Mouse (Mus musculus) hindbrain, postnatal 0 days (tissue): ENCODE data around the gene Disp3. TPM values are rescaled to one million over a fixed set of nuclear protein-coding genes. Genes with fewer than 3 reads are reported as not detected.

Source experiments
- ATAC-seq: fragments of 200-750 bp; cut with Nextera tagmentation; 2 replicates; pipeline ENCODE4 v1.8.0; 2017; ENCODE audit warnings: mild to moderate bottlenecking, moderate TSS enrichment, moderate library complexity
- DNase-seq: peaks from one replicate; pipeline ENCODE4 v3.0.0-alpha.2; 2015; ENCODE audit warnings: low spot score
- H3K27ac ChIP-seq: fragments of 300-500 bp; sonication (generic); 2 replicates; pipeline ENCODE4 v1.5.1; 2014; ENCODE audit warnings: mild to moderate bottlenecking
- H3K27me3 ChIP-seq: fragments of 300-500 bp; sonication (generic); 2 replicates; pipeline ENCODE4 v1.6.1; 2014; ENCODE audit warnings: low read length, mixed read lengths; ENCODE audit not compliant: insufficient read depth
- H3K36me3 ChIP-seq: fragments of 300-500 bp; sonication (generic); 2 replicates; pipeline ENCODE4 v1.6.1; 2014; ENCODE audit warnings: low read length, mixed read lengths; ENCODE audit not compliant: insufficient read depth
- H3K4me1 ChIP-seq: fragments of 300-500 bp; sonication (generic); 2 replicates; pipeline ENCODE4 v1.6.1; 2014; ENCODE audit warnings: antibody characterized with exemption, low read length, mixed read lengths; ENCODE audit not compliant: insufficient read depth
- H3K4me2 ChIP-seq: fragments of 300-500 bp; sonication (generic); 2 replicates; pipeline ENCODE4 v1.6.1; 2014; ENCODE audit warnings: low read depth, mild to moderate bottlenecking, low read length, moderate library complexity, mixed read lengths
- H3K4me3 ChIP-seq: fragments of 300-500 bp; sonication (generic); 2 replicates; pipeline ENCODE4 v1.5.1; 2014; ENCODE audit warnings: low read length
- H3K9ac ChIP-seq: fragments of 300-500 bp; sonication (generic); replicated peaks from 2 replicates; pipeline ENCODE4 v1.6.1; 2014; ENCODE audit warnings: mild to moderate bottlenecking, low read length, moderate library complexity, mixed read lengths
- H3K9me3 ChIP-seq: fragments of 300-500 bp; sonication (generic); 2 replicates; pipeline ENCODE4 v1.6.1; 2016; ENCODE audit warnings: low read length, mixed read lengths
- CTCF ChIP-seq: IDR thresholded peaks from 2 replicates; pipeline ENCODE4 v1.5.1; 2016; ENCODE audit warnings: antibody characterized with exemption, control low read depth, low read depth
- WGBS: fragments of 180-500 bp; shearing (Covaris S2); extraction: QIAGEN DNeasy Blood & Tissue Kit; methylation state at CpG from one replicate; pipeline ENCODE4 v1.1.7; 2014; 5-methylcytosine and 5-hydroxymethylcytosine counted together
- polyA plus RNA-seq: library from polyadenylated mRNA; unstranded; fragments of >200 nt; fragmentation: Nextera tagmentation; extraction: Ambion mirVana; gene quantifications from 2 replicates; pipeline ENCODE4 v1.2.1, GENCODE M21; 2015
- total RNA-seq: library from RNA; depleted of rRNA; stranded (reverse); fragments of >200 nt; gene quantifications from 2 replicates; pipeline ENCODE4 v1.2.3, GENCODE M21; 2014

The Disp3 gene
- total and polyA plus RNA-seq, 2 experiments from 2014 or later = 8.4 to 53.0 TPM

DNA sequence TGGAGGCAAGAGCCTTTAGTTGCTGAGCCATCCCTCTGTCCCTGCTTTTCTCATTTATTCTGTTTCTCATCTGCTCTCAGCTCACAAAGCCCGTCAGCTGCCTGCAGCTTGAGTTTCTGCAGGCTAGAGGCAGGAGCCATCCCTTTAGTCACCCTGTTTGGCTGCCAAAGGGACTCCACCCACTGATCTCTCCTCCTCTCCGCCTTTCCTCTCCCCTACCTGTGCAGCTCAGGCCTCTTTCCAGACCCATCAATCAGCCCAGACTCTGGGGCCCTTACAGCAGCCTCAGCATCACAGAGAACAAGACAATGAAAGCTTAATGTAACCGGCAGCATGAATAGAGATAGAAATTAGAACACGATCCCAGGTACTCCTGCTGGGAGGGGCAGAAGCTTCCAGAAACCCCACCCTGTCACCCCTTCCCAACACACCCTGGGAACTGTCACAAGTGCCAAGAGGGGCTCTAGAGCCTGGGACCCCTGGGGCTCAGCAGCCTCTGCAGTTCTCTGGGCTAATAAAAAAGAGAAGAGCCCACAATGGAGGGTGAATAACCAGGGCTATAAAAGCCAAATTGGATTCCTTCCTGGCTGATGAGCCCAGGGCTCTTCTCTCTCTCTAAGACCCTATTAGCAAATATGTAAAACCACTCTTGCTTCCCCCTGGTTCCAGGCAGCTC is 10.8 kb downstream of the Disp3 start:
- Histone ChIP-seq H3K4me1 (peaks cover 6% of the 10 kb centered on the region), H3K9ac (0 out of 2 replicates have a peak overlapping the region, but pooled peaks have one; percentile 25), H3K36me3 (no peaks in the 10 kb centered on the region), H3K4me3 (no peak overlapping the region), H3K4me2 (no peak overlapping the region), H3K27ac (peak overlapping the region; percentile 56), H3K9me3 (no peaks in the 10 kb centered on the region), H3K27me3 (no peaks in the 10 kb centered on the region)
- TF ChIP-seq CTCF = no peak
- DNase-seq = no peak
- 9% methylated on average over 4 of the region's 4 CpGs for WGBS
- peak; percentile 44; the same call in 1 of the 2 replicates for ATAC-seq

- no peak for TF ChIP-seq CTCF
- Histone ChIP-seq H3K4me1 (peaks cover 6% of the 10 kb centered on the region), H3K36me3 (peaks cover 9% of the 10 kb centered on the region), H3K27ac (no peak overlapping the region), H3K27me3 (no peaks in the 10 kb centered on the region), H3K9me3 (no peaks in the 10 kb centered on the region), H3K4me2 (no peak overlapping the region), H3K4me3 (no peak overlapping the region), H3K9ac (no peak overlapping the region)
- ATAC-seq (no peak), DNase-seq (no peak)
- WGBS = 45% methylated on average over 3 of the region's 3 CpGs
Measured at GRCm38 (mm10) chr4:148274671-148275070, 13.1 kb downstream of the Disp3 start.

DNA sequence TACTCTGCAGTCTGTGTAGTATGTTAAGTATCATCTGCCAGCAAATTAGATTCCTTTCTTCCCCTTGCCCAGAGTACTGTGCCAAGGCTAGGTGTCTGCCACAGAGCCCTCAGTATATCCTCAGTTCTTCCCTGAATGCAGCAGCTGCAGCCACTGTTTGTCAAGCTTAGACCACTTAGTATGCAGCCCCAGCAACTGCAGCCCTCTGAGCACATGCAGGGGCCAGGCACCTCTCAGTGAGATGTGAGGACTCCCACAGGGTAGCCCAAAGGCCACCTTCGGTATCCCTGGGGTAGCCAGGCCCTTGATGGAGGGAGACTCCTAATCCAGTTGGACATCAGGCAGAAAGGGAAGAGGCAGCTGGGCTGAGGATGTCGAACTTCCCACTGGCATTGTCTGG is 14.5 kb downstream of the Disp3 start:
- WGBS = 12% methylated on average over 2 of the region's 2 CpGs
- Histone ChIP-seq H3K4me3 (no peak overlapping the region), H3K9me3 (no peaks in the 10 kb centered on the region), H3K27me3 (no peaks in the 10 kb centered on the region), H3K9ac (no peak overlapping the region), H3K4me2 (no peak overlapping the region), H3K4me1 (peaks cover 6% of the 10 kb centered on the region), H3K27ac (no peak overlapping the region), H3K36me3 (peaks cover 12% of the 10 kb centered on the region)
- DNase-seq (no peak), ATAC-seq (no peak)
- TF ChIP-seq CTCF = no peak

GRCm38 (mm10) chr4:148271656-148272055 is 16.1 kb downstream of the Disp3 start:
- DNase-seq = peak; percentile 37
- H3K4me3 ChIP-seq = no peak overlapping the region
- no peaks in the 10 kb centered on the region for H3K27me3 ChIP-seq
- no peak for TF ChIP-seq CTCF
- ATAC-seq = no peak
- H3K27ac ChIP-seq = no peak overlapping the region
- no peaks in the 10 kb centered on the region; the same call in 1 of the 2 replicates for H3K4me1 ChIP-seq
- no peak overlapping the region for H3K4me2 ChIP-seq
- whole genome bisulfite sequencing = 20% methylated on average over 39 of the region's 39 CpGs
- H3K9me3 ChIP-seq = no peaks in the 10 kb centered on the region
- no peak overlapping the region for H3K9ac ChIP-seq
- H3K36me3 ChIP-seq = peaks cover 12% of the 10 kb centered on the region

DNA sequence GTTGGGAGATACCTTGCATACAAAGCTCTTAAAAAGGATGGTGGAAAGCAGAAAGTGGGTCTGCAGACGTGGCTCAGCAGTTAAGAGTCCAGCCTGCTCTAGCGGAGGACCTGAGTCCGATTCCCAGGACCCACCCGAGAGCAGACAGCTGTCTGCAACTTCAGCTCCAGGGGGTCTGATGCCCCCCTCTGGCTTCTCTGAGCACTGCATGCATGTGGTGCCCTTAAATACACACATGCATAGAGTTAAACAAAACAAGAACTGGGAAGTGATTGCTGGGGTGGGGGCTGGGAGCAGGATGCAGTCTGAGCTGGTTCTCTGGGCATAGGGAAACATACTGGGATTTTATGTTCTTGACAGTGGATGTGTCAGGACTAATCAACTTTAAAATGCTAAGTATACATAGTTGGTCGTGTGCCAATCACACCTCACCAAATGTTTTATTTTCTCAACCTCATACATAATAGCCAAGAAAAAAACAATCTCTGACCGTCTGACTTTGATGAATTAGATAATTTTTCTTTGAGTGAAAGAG is 20.7 kb downstream of the Disp3 start:
- no peak for DNase-seq
- peaks cover 12% of the 10 kb centered on the region for H3K36me3 ChIP-seq
- no peaks in the 10 kb centered on the region for H3K27me3 ChIP-seq
- TF ChIP-seq CTCF = no peak
- H3K4me2 ChIP-seq = no peak overlapping the region
- H3K9me3 ChIP-seq = no peaks in the 10 kb centered on the region
- H3K4me1 ChIP-seq = no peaks in the 10 kb centered on the region
- H3K27ac ChIP-seq = no peak overlapping the region
- ATAC-seq = no peak
- H3K4me3 ChIP-seq = no peak overlapping the region
- no peak overlapping the region for H3K9ac ChIP-seq
- 90% methylated on average over 6 of the region's 6 CpGs for WGBS

DNA sequence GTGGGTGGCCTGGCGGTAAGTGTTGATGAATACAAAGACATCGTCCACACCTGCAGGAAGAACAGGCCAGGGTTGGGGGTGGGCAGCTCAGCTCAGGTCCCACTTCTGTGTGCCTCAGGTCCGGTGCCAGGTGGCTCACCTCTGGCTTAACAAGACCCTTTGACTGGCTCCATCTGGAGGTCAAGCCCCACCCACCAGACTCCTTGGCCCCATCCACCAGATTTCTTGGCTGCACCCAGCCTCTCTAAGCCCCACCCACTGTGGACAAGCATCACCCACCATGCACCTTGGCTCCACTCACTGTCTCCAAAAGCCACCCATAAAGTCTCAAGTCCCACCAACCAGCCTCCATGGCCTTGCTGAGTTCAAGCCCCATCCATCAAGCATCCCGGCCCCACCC is 27.8 kb downstream of the Disp3 start:
- Histone ChIP-seq H3K4me3 (no peak overlapping the region), H3K36me3 (peaks cover 14% of the 10 kb centered on the region; the same call in 1 of the 2 replicates), H3K9me3 (no peaks in the 10 kb centered on the region), H3K27me3 (no peaks in the 10 kb centered on the region), H3K4me1 (no peaks in the 10 kb centered on the region), H3K27ac (no peak overlapping the region), H3K9ac (no peak overlapping the region), H3K4me2 (no peak overlapping the region)
- no peak for TF ChIP-seq CTCF
- 98% methylated on average over 4 of the region's 4 CpGs for WGBS
- no peak for ATAC-seq
- DNase-seq = no peak

GRCm38 (mm10) chr4:148249341-148249740 is 38.4 kb downstream of the Disp3 start:
- Histone ChIP-seq H3K9ac (no peak overlapping the region), H3K4me2 (no peak overlapping the region), H3K27me3 (no peaks in the 10 kb centered on the region), H3K9me3 (no peaks in the 10 kb centered on the region), H3K27ac (no peak overlapping the region), H3K36me3 (peaks cover 54% of the 10 kb centered on the region), H3K4me1 (no peaks in the 10 kb centered on the region), H3K4me3 (no peak overlapping the region)
- no peak; the same call in 1 of the 2 replicates for TF ChIP-seq CTCF
- DNase-seq (no peak), ATAC-seq (no peak)
- 52% methylated on average over 10 of the region's 10 CpGs for WGBS
